Mouse (Mus musculus) lung, postnatal 0 days (tissue): ENCODE measurements around the gene Ccdc88b. TPM values are rescaled to one million over a fixed set of nuclear protein-coding genes. Genes with fewer than 3 reads are reported as not detected.
A peak's percentile ranks its signal among the peaks of the same experiment; 100 is the strongest.

ENCODE experiments used
- ATAC-seq: fragments of 200-750 bp; cut with Nextera tagmentation; 2 replicates; pipeline ENCODE4 v1.8.0; 2017; ENCODE audit warnings: moderate library complexity
- DNase-seq: peaks from one replicate; pipeline ENCODE4 v3.0.0-alpha.2; 2016; ENCODE audit warnings: low spot score
- H3K27ac ChIP-seq: fragments of 300-500 bp; sonication (generic); 2 replicates; pipeline ENCODE4 v1.5.1; 2014; ENCODE audit warnings: antibody characterized with exemption, mild to moderate bottlenecking, low read length, mixed read lengths
- H3K27me3 ChIP-seq: fragments of 300-500 bp; sonication (generic); replicated peaks from 2 replicates; pipeline ENCODE4 v1.6.1; 2014; ENCODE audit warnings: low read length, mixed read lengths; ENCODE audit not compliant: insufficient read depth
- H3K36me3 ChIP-seq: fragments of 300-500 bp; sonication (generic); 2 replicates; pipeline ENCODE4 v1.6.1; 2014; ENCODE audit warnings: low read length, mixed read lengths; ENCODE audit not compliant: insufficient read depth
- H3K4me1 ChIP-seq: fragments of 300-500 bp; sonication (generic); 2 replicates; pipeline ENCODE4 v1.6.1; 2014; ENCODE audit warnings: antibody characterized with exemption, low read depth, low read length, mixed read lengths; ENCODE audit not compliant: insufficient read depth
- H3K4me2 ChIP-seq: fragments of 300-500 bp; sonication (generic); replicated peaks from 2 replicates; pipeline ENCODE4 v1.6.1; 2014; ENCODE audit warnings: low read depth, mild to moderate bottlenecking, low read length, moderate library complexity, mixed read lengths
- H3K4me3 ChIP-seq: fragments of 300-500 bp; sonication (generic); 2 replicates; pipeline ENCODE4 v1.5.1; 2014; ENCODE audit warnings: low read depth, low read length
- H3K9ac ChIP-seq: fragments of 300-500 bp; sonication (generic); replicated peaks from 2 replicates; pipeline ENCODE4 v1.6.1; 2014; ENCODE audit warnings: low read depth, mild to moderate bottlenecking
- H3K9me3 ChIP-seq: fragments of 300-500 bp; sonication (generic); 2 replicates; pipeline ENCODE4 v1.6.1; 2016; ENCODE audit warnings: low read length, mixed read lengths
- CTCF ChIP-seq: IDR thresholded peaks from 2 replicates; pipeline ENCODE4 v1.5.1; 2016; ENCODE audit warnings: antibody characterized with exemption, mild to moderate bottlenecking
- EP300 ChIP-seq: IDR thresholded peaks from 2 replicates; pipeline ENCODE4 v1.6.1; 2016; ENCODE audit warnings: antibody characterized with exemption, mild to moderate bottlenecking, control low read depth
- WGBS: fragments of 180-500 bp; shearing (Covaris S2); extraction: QIAGEN DNeasy Blood & Tissue Kit; methylation state at CpG from one replicate; pipeline ENCODE4 v1.1.7; 2014; 5-methylcytosine and 5-hydroxymethylcytosine counted together
- polyA plus RNA-seq: library from polyadenylated mRNA; unstranded; fragments of >200 nt; fragmentation: Nextera tagmentation; extraction: Ambion mirVana; gene quantifications from 2 replicates; pipeline ENCODE4 v1.2.1, GENCODE M21; 2015

The Ccdc88b gene
- polyA plus RNA-seq, 1 experiment from 2014 or later: 6.3 TPM

DNA sequence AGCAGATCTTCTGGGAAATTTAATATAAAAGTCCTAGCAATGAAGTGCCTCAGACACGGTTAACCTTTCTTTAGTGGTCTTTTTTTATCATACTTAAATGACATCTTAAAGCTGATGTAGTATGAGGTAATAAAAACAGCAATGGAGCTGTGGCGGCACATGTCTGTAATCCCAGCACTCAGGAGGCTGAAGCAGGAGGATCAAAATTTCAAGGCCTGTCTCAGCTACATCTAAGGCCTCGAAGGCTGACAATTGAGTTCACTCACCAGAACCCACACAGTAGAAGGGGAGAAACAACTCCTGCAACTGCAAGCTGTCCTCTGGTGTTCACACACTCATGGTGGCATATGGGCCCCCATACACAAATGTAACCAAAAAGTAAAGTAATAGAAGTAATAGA, 2.0 kb upstream of the Ccdc88b start:
- H3K4me1 ChIP-seq: peaks cover 5% of the 10 kb centered on the region; the same call in 1 of the 2 replicates
- no peak overlapping the region for H3K4me2 ChIP-seq
- no peak overlapping the region for H3K27ac ChIP-seq
- H3K9me3 ChIP-seq: no peaks in the 10 kb centered on the region
- H3K9ac ChIP-seq: no peak overlapping the region
- no peak for DNase-seq
- 0 out of 2 replicates have a peak, but pooled peaks cover 5% of the 10 kb centered on the region for H3K27me3 ChIP-seq
- 80% methylated on average over 3 of the region's 3 CpGs for WGBS
- TF ChIP-seq CTCF (no peak), EP300 (no peak)
- H3K36me3 ChIP-seq: no peaks in the 10 kb centered on the region
- ATAC-seq: no peak
- H3K4me3 ChIP-seq: no peak overlapping the region

GRCm38 (mm10) chr19:6859032-6859651, 1.1 kb upstream of the Ccdc88b start:
- 64% methylated on average over 2 of the region's 2 CpGs for WGBS
- H3K4me2 ChIP-seq: no peak overlapping the region
- H3K4me1 ChIP-seq: peaks cover 5% of the 10 kb centered on the region; the same call in 1 of the 2 replicates
- ATAC-seq: no peak
- no peak overlapping the region for H3K9ac ChIP-seq
- no peak overlapping the region for H3K27ac ChIP-seq
- no peaks in the 10 kb centered on the region for H3K36me3 ChIP-seq
- 0 out of 2 replicates have a peak, but pooled peaks cover 5% of the 10 kb centered on the region for H3K27me3 ChIP-seq
- no peak for TF ChIP-seq EP300
- no peak for TF ChIP-seq CTCF
- H3K4me3 ChIP-seq: no peak overlapping the region
- no peak for DNase-seq
- no peaks in the 10 kb centered on the region for H3K9me3 ChIP-seq

DNA sequence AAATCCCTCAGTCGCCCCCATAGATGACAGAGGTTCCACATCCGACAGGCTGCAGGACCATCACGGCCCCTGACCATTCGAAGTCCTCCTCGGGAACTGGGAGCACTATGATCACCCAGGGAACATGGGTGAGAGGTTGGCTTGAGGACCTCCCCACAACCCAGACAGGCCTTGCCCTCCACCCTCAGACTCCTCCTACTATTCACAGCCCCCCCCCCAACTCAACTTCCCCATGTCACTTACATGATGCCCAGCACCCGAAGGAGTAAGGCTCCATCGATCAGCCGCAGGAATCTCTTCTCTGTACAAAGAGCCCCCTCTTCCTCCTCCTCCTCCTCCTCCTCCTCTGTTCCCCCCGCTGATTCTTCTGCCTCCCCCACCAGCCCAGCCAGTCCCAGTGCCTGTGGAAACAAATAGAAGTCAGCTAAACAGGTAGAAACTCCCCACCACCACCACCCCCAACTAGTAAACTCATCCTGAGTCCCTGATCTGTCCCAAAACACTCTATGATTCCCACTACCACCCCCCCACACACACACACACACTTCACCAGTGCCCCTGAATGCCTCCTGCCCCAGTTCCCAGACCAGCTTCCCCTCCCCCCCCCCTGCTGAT, 513 bp downstream of the Ccdc88b start:
- H3K4me2 ChIP-seq: no peak overlapping the region
- H3K36me3 ChIP-seq: no peaks in the 10 kb centered on the region
- DNase-seq (no peak), ATAC-seq (no peak)
- 70% methylated on average over 9 of the region's 9 CpGs for WGBS
- no peak overlapping the region for H3K4me3 ChIP-seq
- H3K27me3 ChIP-seq: 0 out of 2 replicates have a peak, but pooled peaks cover 5% of the 10 kb centered on the region
- no peak overlapping the region for H3K27ac ChIP-seq
- H3K4me1 ChIP-seq: peaks cover 5% of the 10 kb centered on the region; the same call in 1 of the 2 replicates
- no peaks in the 10 kb centered on the region for H3K9me3 ChIP-seq
- no peak overlapping the region for H3K9ac ChIP-seq
- TF ChIP-seq CTCF: no peak
- TF ChIP-seq EP300: no peak

- Histone ChIP-seq H3K9ac (no peak overlapping the region), H3K9me3 (no peaks in the 10 kb centered on the region), H3K27ac (no peak overlapping the region), H3K4me2 (no peak overlapping the region), H3K4me1 (peaks cover 5% of the 10 kb centered on the region; the same call in 1 of the 2 replicates), H3K36me3 (no peaks in the 10 kb centered on the region), H3K27me3 (0 out of 2 replicates have a peak, but pooled peaks cover 5% of the 10 kb centered on the region), H3K4me3 (no peak overlapping the region)
- DNase-seq (no peak), ATAC-seq (no peak)
- TF ChIP-seq CTCF (no peak), EP300 (no peak)
- 61% methylated on average over 3 of the region's 3 CpGs for WGBS
Observed at GRCm38 (mm10) chr19:6857003-6857360, 1.0 kb downstream of the Ccdc88b start.

- no peak overlapping the region for H3K27ac ChIP-seq
- 39% methylated on average over 12 of the region's 12 CpGs for WGBS
- no peak overlapping the region for H3K4me2 ChIP-seq
- H3K4me3 ChIP-seq: no peak overlapping the region
- H3K27me3 ChIP-seq: 0 out of 2 replicates have a peak, but pooled peaks cover 5% of the 10 kb centered on the region
- H3K9me3 ChIP-seq: no peaks in the 10 kb centered on the region
- TF ChIP-seq EP300: no peak
- TF ChIP-seq CTCF: peak; percentile 68
- H3K9ac ChIP-seq: no peak overlapping the region
- ATAC-seq (peak; percentile 23; the same call in 1 of the 2 replicates), DNase-seq (peak; percentile 74)
- H3K4me1 ChIP-seq: peaks cover 5% of the 10 kb centered on the region; the same call in 1 of the 2 replicates
- no peaks in the 10 kb centered on the region for H3K36me3 ChIP-seq
Observed at GRCm38 (mm10) chr19:6856281-6857002, 1.6 kb downstream of the Ccdc88b start.
